Mouse (Mus musculus): ENCODE measurements around the gene Gm6902. TPM values are rescaled to one million over a fixed set of nuclear protein-coding genes. Genes with fewer than 3 reads are reported as not detected.
"Not testable (repeated sequence)": the region's sequence is repeated elsewhere in the genome, so short reads cannot be mapped to it uniquely, and the experiment has no call there.

Gene Gm6902
- total RNA-seq (2021) = not detected
- long read RNA-seq, experiment 1 = 0 reads
- long read RNA-seq, experiment 2 = 0 reads

- not testable (repeated sequence) for DNase-seq
Observed at GRCm38 (mm10) chr7:23278800-23279199, at the start of gene Gm6902. Gene Gm6902 (minus strand): TSS chr7:23278900.

- DNase-seq = not testable (repeated sequence)
Observed at GRCm38 (mm10) chr7:23300892-23301291, 22.2 kb upstream of the Gm6902 start, which contains the start of gene Nlrp4e. Gene Nlrp4e (plus strand): TSS chr7:23301192.

GRCm38 (mm10) chr7:23251582-23251981 lies 27.1 kb downstream of the Gm6902 start, which contains the start of gene Vmn1r166:
Gene Vmn1r166 (minus strand): TSS chr7:23251682.
- DNase-seq = not testable (repeated sequence)

Other genes with a start within 250 kb of the Gm6902 start
- gene Vmn1r163, start 223.4 kb downstream of the Gm6902 start, total RNA-seq (2021) = not detected
- not detected for gene Gm8720, start 211.4 kb downstream of the Gm6902 start, total RNA-seq (2021)
- not detected for gene Gm10662, start 134.4 kb downstream of the Gm6902 start, total RNA-seq (2021)
- not detected for gene Vmn1r165, start 61.6 kb downstream of the Gm6902 start, total RNA-seq (2021)
- not detected for gene Vmn1r166, start 27.2 kb downstream of the Gm6902 start, total RNA-seq (2021)
- not detected for gene Nlrp4e, start 22.3 kb upstream of the Gm6902 start, total RNA-seq (2021)
- gene Nlrp5, start 107.0 kb upstream of the Gm6902 start, total RNA-seq (2021) = under 1 TPM in 1 of 2 experiments, not detected in 1; 0.55 TPM
- gene Vmn1r167, start 228.3 kb upstream of the Gm6902 start, total RNA-seq (2021) = not detected

Data from adrenal gland, postnatal 10 days (tissue).